Mouse (Mus musculus) hindbrain, embryonic 15.5 days (tissue): ENCODE measurements around the gene Setd7. TPM values are rescaled to one million over a fixed set of nuclear protein-coding genes. Genes with fewer than 3 reads are reported as not detected.

ENCODE experiments used
- ATAC-seq: fragments of 200-750 bp; cut with Nextera tagmentation; 2 replicates; pipeline ENCODE4 v1.8.0; 2017; ENCODE audit warnings: low read depth, moderate number of reproducible peaks, moderate TSS enrichment; ENCODE audit not compliant: low FRiP score
- H3K27ac ChIP-seq: fragments of 300-500 bp; sonication (generic); replicated peaks from 2 replicates; pipeline ENCODE4 v1.5.1; 2015; ENCODE audit warnings: mild to moderate bottlenecking, inconsistent platforms
- H3K27me3 ChIP-seq: fragments of 300-500 bp; sonication (generic); 2 replicates; pipeline ENCODE4 v1.6.1; 2015; ENCODE audit warnings: control low read depth, inconsistent platforms
- H3K36me3 ChIP-seq: fragments of 300-500 bp; sonication (generic); 2 replicates; pipeline ENCODE4 v1.6.1; 2015; ENCODE audit warnings: control low read depth, inconsistent platforms
- H3K4me1 ChIP-seq: fragments of 300-500 bp; sonication (generic); replicated peaks from 2 replicates; pipeline ENCODE4 v1.6.1; 2015; ENCODE audit warnings: control low read depth, inconsistent platforms
- H3K4me2 ChIP-seq: fragments of 300-500 bp; sonication (generic); 2 replicates; pipeline ENCODE4 v1.6.1; 2015; ENCODE audit warnings: moderate library complexity, mild to moderate bottlenecking, inconsistent platforms
- H3K4me3 ChIP-seq: fragments of 300-500 bp; sonication (generic); 2 replicates; pipeline ENCODE4 v1.5.1; 2015; ENCODE audit warnings: mild to moderate bottlenecking, inconsistent platforms
- H3K9ac ChIP-seq: fragments of 300-500 bp; sonication (generic); 2 replicates; pipeline ENCODE4 v1.6.1; 2015; ENCODE audit warnings: inconsistent platforms
- H3K9me3 ChIP-seq: fragments of 300-500 bp; sonication (generic); 2 replicates; pipeline ENCODE4 v1.6.1; 2016; ENCODE audit warnings: control low read depth, inconsistent platforms
- WGBS: fragments of 180-500 bp; shearing (Covaris S2); methylation state at CpG from one replicate; pipeline ENCODE4 v1.1.7; 2015; 5-methylcytosine and 5-hydroxymethylcytosine counted together
- polyA plus RNA-seq: library from polyadenylated mRNA; unstranded; fragments of >200 nt; fragmentation: Nextera tagmentation; extraction: Ambion mirVana; gene quantifications from 2 replicates; pipeline ENCODE4 v1.2.1, GENCODE M21; 2015

Setd7 gene
- polyA plus RNA-seq, 1 experiment from 2014 or later: 2.9 TPM

DNA sequence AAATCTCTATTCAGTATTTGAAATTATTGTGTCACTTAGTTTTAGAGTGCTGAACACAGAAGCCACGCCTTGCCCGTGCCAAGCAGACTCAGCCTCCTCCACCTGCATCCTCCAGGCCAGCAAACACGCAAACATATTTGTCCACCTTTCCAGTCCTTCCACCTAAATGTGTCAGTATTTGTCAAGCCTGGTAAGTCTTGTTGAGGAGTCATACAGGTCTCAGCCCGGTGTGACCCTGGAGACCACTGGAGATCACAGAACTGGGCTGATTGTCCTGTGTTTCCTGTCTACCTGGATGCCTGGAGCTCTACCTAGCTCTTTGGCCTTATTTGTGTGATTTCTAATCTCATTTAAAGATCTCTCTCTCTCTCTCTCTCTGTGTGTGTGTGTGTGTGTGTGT, 60.8 kb downstream of the Setd7 start:
- no peaks in the 10 kb centered on the region for H3K9me3 ChIP-seq
- H3K4me1 ChIP-seq: peaks cover 4% of the 10 kb centered on the region; the same call in 1 of the 2 replicates
- no peak for ATAC-seq
- no peak overlapping the region for H3K4me3 ChIP-seq
- no peaks in the 10 kb centered on the region for H3K27me3 ChIP-seq
- H3K4me2 ChIP-seq: no peak overlapping the region
- 97% methylated on average over 4 of the region's 4 CpGs for WGBS
- H3K36me3 ChIP-seq: no peaks in the 10 kb centered on the region; the same call in 1 of the 2 replicates
- no peak overlapping the region for H3K27ac ChIP-seq
- no peak overlapping the region for H3K9ac ChIP-seq

DNA sequence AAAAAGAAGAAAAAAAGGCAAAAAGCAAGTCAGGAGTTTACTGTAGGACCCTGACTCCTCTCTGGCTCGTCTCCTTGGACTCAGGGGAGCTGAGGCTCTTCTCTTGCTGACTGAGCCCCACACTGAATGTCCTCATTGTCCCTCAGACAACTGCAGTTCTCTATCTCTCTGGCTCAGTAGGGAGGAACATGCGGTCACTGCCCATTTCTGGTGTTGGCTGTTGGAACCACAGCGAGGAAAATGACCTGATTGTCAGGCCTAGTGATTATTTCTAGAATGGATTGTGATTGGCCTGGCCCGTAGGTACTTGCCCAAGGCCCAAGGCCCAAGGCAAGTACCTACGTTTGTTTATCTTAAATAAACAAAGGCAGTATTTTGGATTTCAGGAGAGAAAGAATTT, 62.0 kb downstream of the Setd7 start:
- WGBS: 85% methylated on average over 5 of the region's 5 CpGs

DNA sequence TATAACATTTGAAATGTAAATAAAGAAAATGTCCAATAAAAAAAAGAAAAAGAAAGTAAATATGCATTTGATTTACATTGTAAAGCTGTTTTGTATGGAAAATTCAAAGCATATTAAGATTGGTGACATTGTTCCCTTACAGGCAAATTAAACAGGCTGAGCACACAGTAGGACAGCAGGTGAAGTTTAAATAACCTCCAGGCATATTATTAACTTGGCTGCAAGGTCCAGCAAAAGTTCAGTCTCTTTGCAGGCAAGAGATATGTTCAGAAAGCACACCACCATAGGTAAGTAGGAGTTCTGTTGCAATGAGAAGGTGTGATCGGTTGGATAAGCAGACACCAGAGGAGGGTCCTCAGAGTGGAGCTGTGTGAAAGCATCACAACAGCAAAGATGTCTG, 62.7 kb downstream of the Setd7 start:
- H3K9me3 ChIP-seq: no peaks in the 10 kb centered on the region
- ATAC-seq: no peak
- WGBS: 97% methylated on average over 1 of the region's 1 CpGs
- no peak overlapping the region for H3K4me2 ChIP-seq
- no peak overlapping the region for H3K9ac ChIP-seq
- no peak overlapping the region for H3K27ac ChIP-seq
- no peaks in the 10 kb centered on the region for H3K27me3 ChIP-seq
- H3K4me1 ChIP-seq: no peaks in the 10 kb centered on the region
- H3K36me3 ChIP-seq: peaks cover 11% of the 10 kb centered on the region
- no peak overlapping the region for H3K4me3 ChIP-seq

More for the DNA sequence above, 62.0 kb downstream of the Setd7 start:
- Histone ChIP-seq H3K9ac (no peak overlapping the region), H3K9me3 (no peaks in the 10 kb centered on the region), H3K4me1 (no peaks in the 10 kb centered on the region), H3K4me3 (no peak overlapping the region), H3K27ac (no peak overlapping the region), H3K4me2 (no peak overlapping the region), H3K27me3 (no peaks in the 10 kb centered on the region), H3K36me3 (peaks cover 6% of the 10 kb centered on the region)
- no peak for ATAC-seq

DNA sequence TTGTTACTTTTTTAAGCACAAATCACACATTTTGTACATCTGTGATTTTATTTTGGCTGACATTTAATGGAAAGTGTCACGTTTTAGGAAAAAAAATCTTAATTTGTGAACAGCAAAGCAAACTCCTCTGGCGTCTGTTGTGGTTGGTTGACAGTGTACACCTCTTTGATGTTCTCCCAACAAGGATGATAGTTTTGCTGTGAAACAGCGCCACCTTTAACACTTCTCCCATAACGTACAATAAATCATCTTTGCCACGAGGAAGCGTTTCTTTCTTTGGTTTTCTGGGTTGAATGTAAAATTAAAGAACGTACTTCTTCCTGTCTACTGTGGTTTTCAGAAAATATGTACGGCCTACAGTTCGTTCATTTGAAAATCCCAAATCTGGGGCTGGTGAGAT, 65.0 kb downstream of the Setd7 start:
- Histone ChIP-seq H3K4me2 (no peak overlapping the region), H3K4me1 (no peaks in the 10 kb centered on the region), H3K36me3 (peaks cover 11% of the 10 kb centered on the region), H3K4me3 (no peak overlapping the region), H3K9ac (no peak overlapping the region), H3K27me3 (no peaks in the 10 kb centered on the region), H3K27ac (no peak overlapping the region), H3K9me3 (no peaks in the 10 kb centered on the region)
- WGBS: 97% methylated on average over 9 of the region's 9 CpGs
- ATAC-seq: no peak

DNA sequence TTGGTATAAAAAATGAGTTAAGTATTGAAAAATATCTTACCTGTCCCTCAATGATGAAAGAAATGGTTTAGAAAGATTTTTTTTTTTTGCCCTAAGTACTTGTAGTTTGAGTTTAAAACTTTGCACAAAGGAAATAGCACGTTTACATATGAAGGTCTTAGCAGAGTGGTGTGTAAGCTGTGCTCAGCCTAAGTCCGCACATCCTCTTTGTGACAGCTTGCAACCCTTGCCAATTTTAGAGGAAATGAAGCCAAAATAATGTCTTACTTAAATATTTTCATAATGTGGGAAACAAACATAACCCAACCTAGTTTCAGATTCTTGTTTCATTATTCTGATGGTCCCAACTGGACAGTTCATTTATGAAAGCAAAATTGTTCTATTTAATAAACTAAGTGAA, 66.2 kb downstream of the Setd7 start:
- Histone ChIP-seq H3K4me1 (no peaks in the 10 kb centered on the region), H3K9ac (no peak overlapping the region)

DNA sequence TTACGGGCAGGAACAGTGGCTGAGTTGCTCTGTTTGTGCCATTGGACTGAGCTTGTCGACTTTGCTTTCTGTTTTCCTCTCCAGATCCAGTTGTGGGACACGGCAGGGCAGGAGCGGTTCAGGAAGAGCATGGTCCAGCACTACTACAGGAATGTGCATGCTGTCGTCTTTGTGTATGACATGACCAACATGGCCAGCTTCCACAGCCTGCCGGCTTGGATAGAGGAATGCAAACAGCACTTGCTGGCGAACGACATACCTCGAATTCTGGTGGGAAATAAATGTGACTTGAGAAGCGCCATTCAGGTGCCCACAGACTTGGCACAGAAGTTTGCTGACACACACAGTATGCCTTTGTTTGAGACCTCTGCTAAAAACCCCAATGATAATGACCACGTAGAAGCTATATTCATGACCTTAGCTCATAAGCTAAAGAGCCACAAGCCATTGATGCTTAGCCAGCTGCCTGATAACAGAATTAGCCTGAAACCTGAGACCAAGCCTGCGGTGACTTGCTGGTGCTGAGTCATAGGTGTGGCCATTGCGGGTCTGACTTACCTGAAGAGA, 67.3 kb downstream of the Setd7 start:
- peaks cover 11% of the 10 kb centered on the region for H3K36me3 ChIP-seq
- no peak overlapping the region for H3K4me3 ChIP-seq
- WGBS: 92% methylated on average over 13 of the region's 13 CpGs
- H3K27me3 ChIP-seq: no peaks in the 10 kb centered on the region
- H3K9me3 ChIP-seq: no peaks in the 10 kb centered on the region
- no peaks in the 10 kb centered on the region for H3K4me1 ChIP-seq
- H3K4me2 ChIP-seq: no peak overlapping the region
- ATAC-seq: no peak
- no peak overlapping the region for H3K27ac ChIP-seq
- no peak overlapping the region for H3K9ac ChIP-seq

More for the DNA sequence above, 66.2 kb downstream of the Setd7 start:
- no peak for ATAC-seq
- no peaks in the 10 kb centered on the region for H3K27me3 ChIP-seq
- H3K9me3 ChIP-seq: no peaks in the 10 kb centered on the region
- H3K27ac ChIP-seq: no peak overlapping the region
- H3K4me3 ChIP-seq: no peak overlapping the region
- H3K4me2 ChIP-seq: no peak overlapping the region
- H3K36me3 ChIP-seq: peaks cover 11% of the 10 kb centered on the region
- 84% methylated on average over 2 of the region's 2 CpGs for WGBS

DNA sequence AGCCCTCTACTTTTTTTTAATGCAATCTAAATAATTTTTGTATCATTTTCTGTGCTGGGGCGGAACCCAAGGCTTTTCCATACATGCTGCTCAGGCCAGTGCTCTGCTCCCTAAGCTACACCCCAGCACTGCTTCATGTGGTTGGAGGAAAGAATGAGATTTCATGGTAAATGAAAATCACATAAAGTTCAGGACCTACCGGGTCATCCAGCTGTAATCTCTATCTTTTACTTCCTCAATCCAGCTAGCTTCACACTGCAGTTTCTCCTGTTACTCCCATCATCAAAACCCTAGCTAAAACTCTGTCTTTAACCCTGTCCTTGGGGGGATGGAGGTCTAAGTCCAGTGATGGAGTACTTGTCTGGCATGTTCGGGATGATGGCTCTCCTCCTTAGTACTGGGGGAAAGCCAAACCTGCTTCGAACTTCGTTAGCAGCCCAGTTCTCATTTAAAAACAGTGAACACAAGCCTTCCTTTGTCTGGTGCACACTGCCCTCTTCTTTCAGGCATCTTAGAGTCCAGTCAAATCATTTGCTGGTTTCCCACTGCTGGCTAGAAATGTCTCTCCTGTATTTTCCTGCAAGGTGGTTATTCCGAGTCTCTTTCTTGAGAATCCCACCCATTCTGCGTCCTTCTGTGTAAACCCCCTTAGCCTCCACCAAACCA, 70.5 kb downstream of the Setd7 start:
- Histone ChIP-seq H3K4me1 (peaks cover 17% of the 10 kb centered on the region), H3K4me2 (no peak overlapping the region), H3K27me3 (no peaks in the 10 kb centered on the region), H3K4me3 (no peak overlapping the region), H3K9ac (no peak overlapping the region), H3K36me3 (peaks cover 11% of the 10 kb centered on the region), H3K9me3 (no peaks in the 10 kb centered on the region), H3K27ac (no peak overlapping the region)
- no peak for ATAC-seq
- WGBS: 80% methylated on average over 7 of the region's 7 CpGs

DNA sequence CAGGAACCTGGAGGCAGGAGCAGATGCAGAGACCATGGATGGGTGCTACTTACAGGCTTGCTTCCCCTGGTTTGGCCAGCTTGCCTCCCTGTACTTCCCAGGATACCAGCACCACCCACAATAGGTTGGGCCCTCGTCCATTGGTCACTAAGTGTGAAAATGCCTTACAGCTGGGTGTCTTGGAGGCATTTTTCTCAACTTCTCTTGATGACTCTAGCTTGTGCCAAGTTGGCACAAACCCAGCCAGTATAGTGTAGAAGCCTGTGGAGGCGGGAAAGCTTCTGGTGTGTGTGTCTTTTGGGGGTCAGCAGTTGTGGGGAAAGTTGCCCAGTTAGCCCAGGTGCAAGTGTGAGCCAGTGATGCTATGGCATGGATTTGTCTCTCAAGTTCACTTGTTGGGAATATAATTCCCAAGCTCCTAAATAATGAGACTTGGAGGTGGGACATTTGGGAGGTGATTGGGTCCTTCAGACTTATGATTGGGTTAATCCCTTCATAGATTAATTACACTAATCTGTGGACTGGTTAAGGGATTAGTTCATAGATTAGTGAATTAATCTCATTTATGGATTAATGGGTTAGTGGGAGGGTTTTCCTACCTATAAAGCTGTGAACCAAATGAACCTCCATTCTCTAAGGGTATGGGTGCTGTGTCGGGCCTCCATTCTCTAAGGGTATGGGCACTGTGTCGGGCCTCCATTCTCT, 74.0 kb downstream of the Setd7 start:
- no peaks in the 10 kb centered on the region for H3K9me3 ChIP-seq
- no peak overlapping the region for H3K27ac ChIP-seq
- H3K27me3 ChIP-seq: no peaks in the 10 kb centered on the region
- peaks cover 32% of the 10 kb centered on the region for H3K4me1 ChIP-seq
- ATAC-seq: no peak
- no peak overlapping the region for H3K4me3 ChIP-seq
- WGBS: 81% methylated on average over 4 of the region's 4 CpGs
- H3K36me3 ChIP-seq: no peaks in the 10 kb centered on the region
- H3K9ac ChIP-seq: no peak overlapping the region
- no peak overlapping the region for H3K4me2 ChIP-seq

DNA sequence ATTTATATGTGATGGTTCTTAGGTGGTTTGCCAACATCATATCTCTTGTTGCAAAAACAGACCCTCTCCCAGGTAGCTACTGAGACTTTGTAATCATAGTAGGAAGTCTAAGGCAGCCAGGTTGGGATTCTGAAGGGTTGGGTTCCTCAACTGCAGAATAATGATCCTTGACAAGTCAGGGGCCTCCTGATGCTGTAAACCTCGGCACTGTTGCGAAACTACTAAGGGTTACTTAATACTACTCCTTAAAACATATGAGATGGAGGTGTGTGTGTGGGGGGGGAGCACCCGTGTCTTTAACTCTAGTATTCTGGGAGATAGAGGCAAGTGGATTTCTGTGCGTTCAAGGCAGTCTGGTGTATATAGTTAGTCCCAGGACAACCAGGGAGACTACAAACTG, 75.3 kb downstream of the Setd7 start:
- no peak overlapping the region for H3K9ac ChIP-seq
- H3K9me3 ChIP-seq: no peaks in the 10 kb centered on the region
- WGBS: 80% methylated on average over 4 of the region's 4 CpGs
- peaks cover 32% of the 10 kb centered on the region for H3K4me1 ChIP-seq
- H3K27me3 ChIP-seq: no peaks in the 10 kb centered on the region
- H3K27ac ChIP-seq: no peak overlapping the region
- H3K4me2 ChIP-seq: peak overlapping the region; percentile 79
- no peaks in the 10 kb centered on the region for H3K36me3 ChIP-seq
- peak overlapping the region; percentile 84 for H3K4me3 ChIP-seq
- no peak for ATAC-seq

DNA sequence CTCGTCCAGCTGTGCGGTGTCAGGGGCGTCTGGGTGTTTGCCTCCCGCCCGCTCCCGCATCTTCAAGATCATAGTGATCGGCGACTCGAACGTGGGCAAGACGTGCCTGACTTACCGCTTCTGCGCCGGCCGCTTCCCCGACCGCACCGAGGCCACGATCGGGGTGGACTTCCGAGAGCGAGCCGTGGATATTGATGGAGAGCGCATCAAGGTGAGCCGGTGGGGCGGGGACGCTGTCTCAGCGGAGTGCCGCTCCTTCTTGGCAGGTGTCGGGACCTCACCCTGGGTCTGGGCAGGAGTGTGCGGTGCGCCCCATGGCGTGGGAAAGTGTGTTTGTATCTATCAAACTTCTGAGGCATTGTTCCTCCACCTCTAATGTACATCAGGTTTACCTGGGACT, 76.3 kb downstream of the Setd7 start:
- Histone ChIP-seq H3K9me3 (no peaks in the 10 kb centered on the region), H3K36me3 (no peaks in the 10 kb centered on the region), H3K27me3 (no peaks in the 10 kb centered on the region), H3K4me3 (peak overlapping the region; percentile 84), H3K4me1 (peaks cover 32% of the 10 kb centered on the region), H3K9ac (peak overlapping the region; percentile 82), H3K4me2 (peak overlapping the region; percentile 79), H3K27ac (peak overlapping the region; percentile 87)
- ATAC-seq: peak; percentile 52
- under 1% methylated on average over 33 of the region's 33 CpGs for WGBS

DNA sequence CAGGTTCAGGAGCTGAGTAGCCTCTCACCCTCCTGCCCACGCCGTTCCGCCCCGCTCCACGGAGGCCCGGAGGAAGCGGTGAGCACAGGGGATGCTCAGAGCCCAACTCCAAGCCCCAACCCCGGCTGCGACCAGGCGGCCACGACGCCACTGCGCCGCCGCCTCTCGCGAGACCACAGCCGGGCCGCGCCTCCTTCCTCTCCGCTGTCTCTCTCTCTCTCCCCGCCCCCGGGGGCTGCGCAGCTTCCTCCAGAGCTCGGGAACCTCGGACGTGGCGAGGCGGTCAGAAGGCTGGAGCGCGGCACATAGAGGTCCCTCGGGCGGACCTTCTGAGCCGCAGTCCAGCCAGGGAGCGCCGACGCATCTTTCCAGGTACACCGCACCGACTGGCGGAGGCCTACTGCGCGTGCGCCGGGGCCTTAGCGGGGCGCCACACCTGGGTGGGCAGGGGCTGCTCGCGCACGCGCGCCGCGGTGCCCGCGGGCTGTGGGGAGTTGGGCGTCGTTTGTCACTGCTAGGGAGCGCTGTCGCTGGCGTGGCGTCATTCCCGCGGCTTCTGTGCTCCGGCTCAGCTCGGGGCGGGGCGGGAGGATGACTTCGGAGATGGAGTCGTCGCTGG, 76.8 kb downstream of the Setd7 start, which contains the start of gene Rab33b:
Gene Rab33b, plus strand, starts transcription at position 180 of the 619 bp plus-strand sequence.
- Histone ChIP-seq H3K36me3 (no peaks in the 10 kb centered on the region), H3K4me1 (peaks cover 32% of the 10 kb centered on the region), H3K4me2 (peak within 1 kb of the TSS; percentile 79), H3K4me3 (peak within 1 kb of the TSS; percentile 84), H3K9me3 (no peaks in the 10 kb centered on the region), H3K27ac (peak within 1 kb of the TSS; percentile 87), H3K9ac (peak within 1 kb of the TSS; percentile 82), H3K27me3 (no peaks in the 10 kb centered on the region)
- under 1% methylated on average over 55 of the region's 70 CpGs for WGBS
- peak; percentile 97 for ATAC-seq

DNA sequence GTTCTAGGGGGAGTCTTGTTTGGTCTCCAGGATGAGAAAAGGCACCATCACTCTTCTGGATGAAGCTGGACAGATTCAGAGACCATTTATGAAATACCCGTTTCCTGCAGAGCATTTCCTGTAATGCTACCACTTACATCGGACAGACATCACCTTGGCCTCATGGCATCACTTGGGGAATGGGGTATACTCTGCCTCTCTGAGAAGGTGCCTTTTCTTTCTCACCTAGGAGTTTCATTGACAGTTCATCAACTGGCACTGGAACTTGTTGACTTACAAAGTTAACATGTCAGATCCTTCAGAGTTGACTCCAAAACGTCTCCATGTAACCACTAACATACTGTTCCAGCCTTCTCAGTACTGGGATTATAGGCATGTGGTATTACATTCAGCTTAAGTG, 77.9 kb downstream of the Setd7 start:
- no peaks in the 10 kb centered on the region for H3K9me3 ChIP-seq
- peak overlapping the region; percentile 79 for H3K4me2 ChIP-seq
- 82% methylated on average over 3 of the region's 3 CpGs for WGBS
- peak overlapping the region; percentile 82 for H3K9ac ChIP-seq
- peak overlapping the region; percentile 84; the same call in 1 of the 2 replicates for H3K4me3 ChIP-seq
- no peaks in the 10 kb centered on the region for H3K27me3 ChIP-seq
- no peak overlapping the region; the same call in 1 of the 2 replicates for H3K27ac ChIP-seq
- no peak for ATAC-seq
- H3K4me1 ChIP-seq: peaks cover 32% of the 10 kb centered on the region
- no peaks in the 10 kb centered on the region for H3K36me3 ChIP-seq
